Mouse (Mus musculus): Measurements from ENCODE around the gene Uxs1.

GRCm38 (mm10) chr1:43820571-43820970 lies 7.0 kb downstream of the Uxs1 start:
- TF ChIP-seq CTCF (IDR thresholded peaks at IDR 0.05; ENCODE audit: low read depth, low read length), result no peak
- TF ChIP-seq POLR2A (IDR thresholded peaks at IDR 0.05; ENCODE audit: borderline replicate concordance, low read depth, low read length), result no peak
